Mouse (Mus musculus) bone marrow, adult 2 months (tissue): Measurements from ENCODE around the gene Wdhd1. TPM values are rescaled to one million over a fixed set of nuclear protein-coding genes. Genes with fewer than 3 reads are reported as not detected.

Experiments
- H3K27ac ChIP-seq: fragments of 200-500 bp; 2 replicates; pipeline ENCODE4 v1.5.1; 2012; ENCODE audit warnings: low read depth, mild to moderate bottlenecking, control low read depth, inconsistent platforms, low read length; ENCODE audit not compliant: control insufficient read depth, poor library complexity, insufficient read depth
- H3K4me1 ChIP-seq: fragments of 200-500 bp; 2 replicates; pipeline ENCODE4 v1.6.1; 2011; ENCODE audit warnings: low read length; ENCODE audit not compliant: control insufficient read depth, insufficient read depth
- H3K4me3 ChIP-seq: fragments of 200-500 bp; replicated peaks from 2 replicates; pipeline ENCODE3; 2011; ENCODE audit warnings: mild to moderate bottlenecking, low read depth, low read length, control low read depth; ENCODE audit not compliant: control insufficient read depth
- CTCF ChIP-seq: fragments of 200-500 bp; IDR thresholded peaks from 2 replicates; pipeline ENCODE4 v1.5.1; 2011; ENCODE audit warnings: low read length, control low read depth; ENCODE audit not compliant: control insufficient read depth, insufficient read depth
- POLR2A ChIP-seq: fragments of 200-500 bp; IDR thresholded peaks from 2 replicates; pipeline ENCODE4 v1.6.1; 2011; ENCODE audit warnings: low read depth, mild to moderate bottlenecking, control low read depth, low read length, borderline replicate concordance; ENCODE audit not compliant: control insufficient read depth
- WGBS: fragments of 180-500 bp; shearing (Covaris S2); methylation state at CpG from one replicate; pipeline ENCODE4 v1.1.7; 2018; 5-methylcytosine and 5-hydroxymethylcytosine counted together
- polyA plus RNA-seq: library from polyadenylated mRNA; stranded (reverse); fragments of >200 nt; gene quantifications from 2 replicates; pipeline ENCODE4 v1.2.4, GENCODE M21; 2011; ENCODE audit warnings: low replicate concordance; ENCODE audit not compliant: missing spikeins, insufficient read depth, insufficient read length

Gene Wdhd1
- polyA plus RNA-seq, 1 experiment, result 69.3 TPM

- WGBS, result 90% methylated on average over 12 of the region's 12 CpGs
- Histone ChIP-seq H3K4me3 (no peak overlapping the region), H3K4me1 (no peaks in the 10 kb centered on the region; the same call in 1 of the 2 replicates), H3K27ac (no peak overlapping the region)
- TF ChIP-seq POLR2A, result no peak
- no peak for TF ChIP-seq CTCF
Observed at GRCm38 (mm10) chr14:47208564-47209493, 67.8 kb downstream of the Wdhd1 start.

DNA sequence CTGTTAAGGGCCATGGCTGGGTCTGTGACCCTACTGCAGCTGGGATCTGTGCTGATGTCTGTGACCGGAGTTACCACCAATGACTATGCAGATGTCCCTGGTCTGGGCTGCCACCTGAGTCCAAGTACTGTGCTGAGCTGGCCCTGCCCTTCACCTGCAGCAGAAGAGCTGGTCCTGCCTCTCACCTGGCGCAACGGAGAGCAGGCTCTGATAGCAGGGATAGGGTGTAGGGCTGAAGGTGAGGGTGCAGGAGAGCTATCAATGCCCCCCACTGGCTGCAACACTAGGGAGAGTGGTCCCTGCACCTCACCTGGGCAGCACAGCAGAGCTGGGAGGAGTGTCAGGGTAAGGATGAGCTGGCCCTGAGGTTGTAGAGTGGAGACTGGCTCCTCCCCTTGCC lies 70.1 kb downstream of the Wdhd1 start:
- 91% methylated on average over 3 of the region's 3 CpGs for WGBS
- no peak for TF ChIP-seq CTCF
- TF ChIP-seq POLR2A, result no peak
- Histone ChIP-seq H3K4me1 (no peaks in the 10 kb centered on the region; the same call in 1 of the 2 replicates), H3K4me3 (no peak overlapping the region), H3K27ac (no peak overlapping the region)

DNA sequence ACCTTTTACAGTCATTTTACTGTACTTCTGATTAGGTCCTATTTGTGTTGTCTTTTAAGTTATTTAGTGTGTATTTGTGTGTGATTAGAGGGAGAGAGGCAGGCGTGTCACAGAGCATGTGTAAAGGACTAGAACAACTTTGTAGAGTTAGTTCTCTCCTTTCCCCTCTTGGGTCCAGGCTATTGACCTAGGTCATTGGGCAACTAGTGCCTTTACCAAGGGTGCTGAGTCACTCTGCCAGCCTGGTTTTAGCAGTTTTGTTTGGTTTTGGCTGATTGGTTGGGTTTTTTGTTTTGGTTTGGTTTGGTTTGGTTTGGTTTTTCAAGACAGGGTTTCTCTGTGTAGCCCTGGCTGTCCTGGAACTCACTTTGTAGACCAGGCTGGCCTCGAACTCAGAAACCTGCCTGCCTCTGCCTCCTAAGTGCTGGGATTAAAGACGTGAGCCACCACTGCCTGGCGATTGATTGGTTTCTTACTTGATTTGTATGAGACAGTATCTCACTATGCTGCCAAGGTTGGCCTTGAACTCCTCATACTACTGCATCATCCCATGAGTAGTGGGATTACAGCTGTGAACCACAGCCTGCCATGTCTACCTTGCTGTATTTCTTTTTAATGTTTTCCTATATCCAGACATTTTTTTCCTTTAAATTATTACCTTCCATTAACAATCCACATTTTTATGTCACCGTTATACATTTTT lies 71.2 kb downstream of the Wdhd1 start:
- H3K4me3 ChIP-seq, result no peak overlapping the region
- TF ChIP-seq POLR2A (no peak), CTCF (no peak)
- H3K27ac ChIP-seq, result no peak overlapping the region
- WGBS, result 85% methylated on average over 5 of the region's 5 CpGs
- H3K4me1 ChIP-seq, result no peaks in the 10 kb centered on the region; the same call in 1 of the 2 replicates

- no peak for TF ChIP-seq POLR2A
- no peak for TF ChIP-seq CTCF
- H3K4me3 ChIP-seq, result no peak overlapping the region
- H3K27ac ChIP-seq, result no peak overlapping the region
- no peaks in the 10 kb centered on the region for H3K4me1 ChIP-seq
- 86% methylated on average over 3 of the region's 3 CpGs for WGBS
Observed at GRCm38 (mm10) chr14:47197340-47197739, 79.3 kb downstream of the Wdhd1 start.

DNA sequence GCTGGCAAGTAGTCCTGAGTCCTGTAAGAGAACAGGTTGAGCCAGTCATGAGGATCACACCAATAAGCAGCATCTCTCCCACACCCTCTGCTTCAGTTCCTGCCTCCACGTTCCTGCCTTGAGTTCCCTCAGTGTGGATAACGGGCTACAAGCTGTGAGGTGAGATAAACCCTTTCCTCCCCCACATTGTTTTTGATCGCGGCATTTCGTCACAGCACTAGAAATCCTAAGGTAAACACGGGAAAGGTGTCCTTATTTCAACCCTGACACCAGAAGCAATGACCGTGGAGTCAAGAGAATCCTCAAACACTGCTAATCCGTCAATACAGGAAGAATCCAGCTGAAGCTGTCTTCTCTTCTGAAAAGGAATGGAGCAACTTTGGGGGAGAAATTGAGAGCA lies 79.9 kb downstream of the Wdhd1 start:
- Histone ChIP-seq H3K27ac (no peak overlapping the region), H3K4me1 (no peaks in the 10 kb centered on the region), H3K4me3 (no peak overlapping the region)
- WGBS, result 84% methylated on average over 8 of the region's 8 CpGs
- TF ChIP-seq POLR2A (no peak), CTCF (no peak)

GRCm38 (mm10) chr14:47194096-47194495 lies 82.6 kb downstream of the Wdhd1 start:
- Histone ChIP-seq H3K4me1 (no peaks in the 10 kb centered on the region), H3K27ac (no peak overlapping the region), H3K4me3 (no peak overlapping the region)
- TF ChIP-seq CTCF, result peak; percentile 62
- TF ChIP-seq POLR2A, result no peak
- 30% methylated on average over 4 of the region's 4 CpGs for WGBS

- Histone ChIP-seq H3K27ac (no peak overlapping the region), H3K4me3 (no peak overlapping the region), H3K4me1 (no peaks in the 10 kb centered on the region; the same call in 1 of the 2 replicates)
- 81% methylated on average over 6 of the region's 6 CpGs for WGBS
- TF ChIP-seq CTCF (no peak), POLR2A (no peak)
Observed at GRCm38 (mm10) chr14:47193506-47193905, 83.2 kb downstream of the Wdhd1 start.

DNA sequence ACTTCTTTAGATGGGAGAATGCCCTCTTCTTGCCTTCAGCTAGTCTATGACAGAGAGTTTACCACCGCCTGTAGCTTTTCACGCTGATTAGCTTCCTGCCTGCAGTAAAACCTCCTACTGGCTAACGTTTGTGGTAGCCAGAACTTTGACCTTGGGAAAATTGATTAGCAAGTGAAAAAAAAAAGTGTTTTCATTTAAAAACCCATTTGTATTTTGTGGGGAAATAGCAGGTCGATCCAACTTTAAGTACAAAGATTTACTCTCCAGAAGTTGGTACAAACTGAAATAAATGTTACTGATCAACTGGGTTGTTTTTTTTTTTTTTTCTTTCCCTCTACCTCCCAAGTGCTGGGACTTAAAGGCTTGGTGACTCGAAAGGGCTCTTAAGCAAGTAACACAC lies 84.8 kb downstream of the Wdhd1 start:
- H3K27ac ChIP-seq, result no peak overlapping the region
- 63% methylated on average over 5 of the region's 5 CpGs for WGBS
- H3K4me3 ChIP-seq, result no peak overlapping the region
- no peaks in the 10 kb centered on the region; the same call in 1 of the 2 replicates for H3K4me1 ChIP-seq
- no peak for TF ChIP-seq CTCF
- no peak for TF ChIP-seq POLR2A

Other genes starting within 250 kb of the Wdhd1 start
- 18.8 and 26.8 TPM in 2 replicates for gene Gch1, start 87.4 kb downstream of the Wdhd1 start, polyA plus RNA-seq
- 8.6 and 12.6 TPM in 2 replicates for gene Socs4, start 74 bp upstream of the Wdhd1 start, polyA plus RNA-seq
- 27.7 and 29.6 TPM in 2 replicates for gene Mapk1ip1l, start 21.4 kb upstream of the Wdhd1 start, polyA plus RNA-seq
- 66.3 and 147 TPM in 2 replicates for gene Lgals3, start 90.9 kb upstream of the Wdhd1 start, polyA plus RNA-seq
- 45.7 and 76.7 TPM in 2 replicates for gene Dlgap5, start 141.6 kb upstream of the Wdhd1 start, polyA plus RNA-seq
- gene Fbxo34, start 173.6 kb upstream of the Wdhd1 start, polyA plus RNA-seq, result 19.1 and 21.1 TPM in 2 replicates